Mouse (Mus musculus): ENCODE results near the gene Dhcr24. TPM values are rescaled to one million over a fixed set of nuclear protein-coding genes. Genes with fewer than 3 reads are reported as not detected.
A peak's percentile ranks its signal among the peaks of the same experiment; 100 is the strongest.

The Dhcr24 gene
- polyA plus RNA-seq, 2 experiments = 20.5 to 52.8 TPM

- H3K9me3 ChIP-seq (ENCODE audit: control insufficient read depth, low read length) = no peaks in the 10 kb centered on the region
- H3K4me2 ChIP-seq (ENCODE audit: low read depth) = peak overlapping the region; percentile 66
- peak overlapping the region; percentile 97 for H3K27ac ChIP-seq
- ATAC-seq (ENCODE audit: insufficient read depth) = peak; percentile 94
- H3K27me3 ChIP-seq (ENCODE audit: control insufficient read depth, insufficient read depth, low read length) = no peaks in the 10 kb centered on the region
- WGBS (ENCODE audit: insufficient replicate concordance) = 41% methylated on average over 12 of the region's 12 CpGs
- peaks cover 35 to 44% of the 10 kb centered on the region in 2 experiments for H3K4me1 ChIP-seq (replicated peaks; ENCODE audit: control insufficient read depth in 2 of 2, insufficient read depth in 2 of 2, low read length in 1 of 2)
- peak overlapping the region; percentile 55 for H3K9ac ChIP-seq (replicated peaks)
- peaks cover 40% of the 10 kb centered on the region for H3K36me3 ChIP-seq (replicated peaks; ENCODE audit: control insufficient read depth, insufficient read depth, low read depth)
- H3K4me3 ChIP-seq (ENCODE audit: insufficient read depth in 1 of 2, low read depth in 2 of 2, low read length in 2 of 2) = peak overlapping the region; percentile 32 to 40
- DNase-seq (ENCODE audit: low read depth in 3 of 3, low spot score in 3 of 3) = peak; percentile 79 to 89 (median 80)
- no peak for TF ChIP-seq CTCF (IDR thresholded peaks at IDR 0.05; ENCODE audit: low read depth)
- peak; percentile 59 for TF ChIP-seq EP300 (IDR thresholded peaks at IDR 0.05; ENCODE audit: low read depth)
Observed at GRCm38 (mm10) chr4:106582428-106583153, 21.8 kb downstream of the Dhcr24 start.

- H3K27ac ChIP-seq = peak overlapping the region; percentile 97; the same call in 1 of the 2 replicates
- no peak overlapping the region for H3K4me2 ChIP-seq (ENCODE audit: low read depth)
- DNase-seq (ENCODE audit: low read depth in 3 of 3, low spot score in 3 of 3) (no peak), ATAC-seq (ENCODE audit: insufficient read depth) (no peak)
- peaks cover 35 to 44% of the 10 kb centered on the region in 2 experiments for H3K4me1 ChIP-seq (replicated peaks; ENCODE audit: control insufficient read depth in 2 of 2, insufficient read depth in 2 of 2, low read length in 1 of 2)
- 75% methylated on average over 4 of the region's 4 CpGs for WGBS (ENCODE audit: insufficient replicate concordance)
- no peaks in the 10 kb centered on the region for H3K9me3 ChIP-seq (ENCODE audit: control insufficient read depth, low read length)
- TF ChIP-seq EP300 (IDR thresholded peaks at IDR 0.05; ENCODE audit: low read depth) = no peak
- TF ChIP-seq CTCF (IDR thresholded peaks at IDR 0.05; ENCODE audit: low read depth) = no peak
- no peak overlapping the region for H3K9ac ChIP-seq (replicated peaks)
- H3K27me3 ChIP-seq (ENCODE audit: control insufficient read depth, insufficient read depth, low read length) = no peaks in the 10 kb centered on the region
- H3K36me3 ChIP-seq (replicated peaks; ENCODE audit: control insufficient read depth, insufficient read depth, low read depth) = peaks cover 26% of the 10 kb centered on the region
- H3K4me3 ChIP-seq (ENCODE audit: insufficient read depth in 1 of 2, low read depth in 2 of 2, low read length in 2 of 2) = no peak overlapping the region
Observed at GRCm38 (mm10) chr4:106584665-106585064, 23.8 kb downstream of the Dhcr24 start.

GRCm38 (mm10) chr4:106587075-106587474 lies 26.2 kb downstream of the Dhcr24 start:
- H3K9ac ChIP-seq (replicated peaks) = no peak overlapping the region
- DNase-seq (ENCODE audit: low read depth in 3 of 3, low spot score in 3 of 3) = no peak
- H3K4me3 ChIP-seq (ENCODE audit: insufficient read depth in 1 of 2, low read depth in 2 of 2, low read length in 2 of 2) = no peak overlapping the region
- ATAC-seq (ENCODE audit: insufficient read depth) = no peak
- 67% methylated on average over 6 of the region's 6 CpGs for WGBS (ENCODE audit: insufficient replicate concordance)
- H3K27me3 ChIP-seq (ENCODE audit: control insufficient read depth, insufficient read depth, low read length) = no peaks in the 10 kb centered on the region
- H3K4me2 ChIP-seq (ENCODE audit: low read depth) = no peak overlapping the region
- TF ChIP-seq CTCF (IDR thresholded peaks at IDR 0.05; ENCODE audit: low read depth) = no peak
- no peak for TF ChIP-seq EP300 (IDR thresholded peaks at IDR 0.05; ENCODE audit: low read depth)
- H3K27ac ChIP-seq = no peak overlapping the region
- H3K9me3 ChIP-seq (ENCODE audit: control insufficient read depth, low read length) = no peaks in the 10 kb centered on the region
- peaks cover 17% of the 10 kb centered on the region for H3K36me3 ChIP-seq (replicated peaks; ENCODE audit: control insufficient read depth, insufficient read depth, low read depth)
- peaks cover 18 to 25% of the 10 kb centered on the region in 2 experiments for H3K4me1 ChIP-seq (replicated peaks; ENCODE audit: control insufficient read depth in 2 of 2, insufficient read depth in 2 of 2, low read length in 1 of 2)

GRCm38 (mm10) chr4:106590142-106590541 lies 29.3 kb downstream of the Dhcr24 start:
- no peak overlapping the region for H3K27ac ChIP-seq
- no peaks in the 10 kb centered on the region for H3K27me3 ChIP-seq (ENCODE audit: control insufficient read depth, insufficient read depth, low read length)
- TF ChIP-seq EP300 (IDR thresholded peaks at IDR 0.05; ENCODE audit: low read depth) (no peak), CTCF (IDR thresholded peaks at IDR 0.05; ENCODE audit: low read depth) (no peak)
- 62% methylated on average over 9 of the region's 9 CpGs for WGBS (ENCODE audit: insufficient replicate concordance)
- H3K4me2 ChIP-seq (ENCODE audit: low read depth) = no peak overlapping the region
- H3K9ac ChIP-seq (replicated peaks) = no peak overlapping the region
- H3K4me1 ChIP-seq (replicated peaks; ENCODE audit: control insufficient read depth in 2 of 2, insufficient read depth in 2 of 2, low read length in 1 of 2) = no peaks in the 10 kb centered on the region
- DNase-seq (ENCODE audit: low read depth in 3 of 3, low spot score in 3 of 3) (no peak), ATAC-seq (ENCODE audit: insufficient read depth) (no peak)
- H3K4me3 ChIP-seq (ENCODE audit: insufficient read depth in 1 of 2, low read depth in 2 of 2, low read length in 2 of 2) = no peak overlapping the region
- H3K9me3 ChIP-seq (ENCODE audit: control insufficient read depth, low read length) = no peaks in the 10 kb centered on the region
- H3K36me3 ChIP-seq (replicated peaks; ENCODE audit: control insufficient read depth, insufficient read depth, low read depth) = peaks cover 15% of the 10 kb centered on the region

GRCm38 (mm10) chr4:106590871-106591270 lies 30.0 kb downstream of the Dhcr24 start:
- WGBS (ENCODE audit: insufficient replicate concordance) = 73% methylated on average over 9 of the region's 9 CpGs
- Histone ChIP-seq H3K27ac (no peak overlapping the region), H3K4me3 (ENCODE audit: insufficient read depth in 1 of 2, low read depth in 2 of 2, low read length in 2 of 2) (no peak overlapping the region), H3K9ac (replicated peaks) (no peak overlapping the region), H3K27me3 (ENCODE audit: control insufficient read depth, insufficient read depth, low read length) (no peaks in the 10 kb centered on the region), H3K9me3 (ENCODE audit: control insufficient read depth, low read length) (no peaks in the 10 kb centered on the region), H3K4me2 (ENCODE audit: low read depth) (no peak overlapping the region), H3K36me3 (replicated peaks; ENCODE audit: control insufficient read depth, insufficient read depth, low read depth) (peaks cover 12% of the 10 kb centered on the region), H3K4me1 (replicated peaks; ENCODE audit: control insufficient read depth in 2 of 2, insufficient read depth in 2 of 2, low read length in 1 of 2) (no peaks in the 10 kb centered on the region)
- ATAC-seq (ENCODE audit: insufficient read depth) (no peak), DNase-seq (ENCODE audit: low read depth in 3 of 3, low spot score in 3 of 3) (no peak)
- TF ChIP-seq EP300 (IDR thresholded peaks at IDR 0.05; ENCODE audit: low read depth) = no peak
- no peak for TF ChIP-seq CTCF (IDR thresholded peaks at IDR 0.05; ENCODE audit: low read depth)

Data from liver, embryonic 14.5 days (tissue).